ENCODE assay signal across 11 mouse cellular contexts in the genomic region with DNA sequence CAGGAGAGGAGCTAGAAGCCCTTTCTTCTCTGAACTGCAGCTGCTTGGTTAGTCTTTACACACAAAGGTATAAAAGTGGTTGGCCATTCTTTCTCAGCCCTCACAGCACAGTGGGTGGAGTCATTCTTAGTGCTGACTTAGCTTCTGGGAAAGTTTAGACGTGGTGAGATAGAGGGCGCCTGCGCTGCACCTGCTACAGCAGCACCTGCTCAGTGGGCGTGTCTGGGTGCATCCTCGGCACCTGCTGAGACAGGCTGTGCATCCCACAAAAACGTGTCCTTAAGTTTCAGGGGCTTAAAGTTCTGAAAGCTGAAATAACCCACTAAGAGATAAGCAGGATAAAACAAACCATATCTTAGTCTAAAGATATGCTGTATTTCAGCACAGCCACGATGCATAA.
A peak's percentile ranks its signal among the peaks of the same experiment; 100 is the strongest.
DNase-seq lines count a peak whose midpoint lies in the region; ATAC-seq and TF ChIP-seq lines count a peak whose summit lies in the region.
"Had no signal": no experiment of that assay in that cellular context is flagged by ENCODE, and none has a peak within 500 bp of the region (broad histone marks: within the 10 kb centered on the region; RNA-seq: fewer than 3 reads in every experiment).

No protein-coding gene starts in this region.

- no peak for TF ChIP-seq CTCF in layer of hippocampus, adult 2 months (conservative IDR thresholded peaks at IDR 0.05)
- peak; percentile 37; the same call in 1 of the 2 replicates for TF ChIP-seq CTCF in kidney, postnatal 0 days (IDR thresholded peaks at IDR 0.05; ENCODE audit: low read depth)

- H3K27me3 ChIP-seq in kidney, postnatal 0 days (ENCODE audit: insufficient read depth, low read length): no peaks in the 10 kb centered on the region
- no peaks in the 10 kb centered on the region for H3K27me3 ChIP-seq in hindbrain, embryonic 11.5 days (ENCODE audit: control insufficient read depth, insufficient read depth, low read length)
- H3K27me3 ChIP-seq: midbrain, embryonic 12.5 days had no signal

- H3K4me2 ChIP-seq in kidney, postnatal 0 days (ENCODE audit: low read length): no peak overlapping the region
- H3K4me2 ChIP-seq in hindbrain, embryonic 11.5 days (replicated peaks; ENCODE audit: low read depth, low read length): no peak overlapping the region
- H3K4me2 ChIP-seq: midbrain, embryonic 12.5 days had no signal

- WGBS in kidney, postnatal 0 days: 17% methylated on average over 7 of the region's 7 CpGs
- 20% methylated on average over 7 of the region's 7 CpGs for WGBS in hindbrain, embryonic 11.5 days

- H3K9me3 ChIP-seq in kidney, postnatal 0 days (replicated peaks; ENCODE audit: low read length): no peaks in the 10 kb centered on the region
- no peaks in the 10 kb centered on the region for H3K9me3 ChIP-seq in hindbrain, embryonic 11.5 days (ENCODE audit: control insufficient read depth, low read length)
- H3K9me3 ChIP-seq: forebrain, embryonic 10.5 days; midbrain, embryonic 12.5 days had no signal

- peak; percentile 79; the same call in 1 of the 2 replicates for ATAC-seq in kidney, postnatal 0 days (replicated peaks; ENCODE audit: low FRiP score, low read depth)
- ATAC-seq in hindbrain, embryonic 11.5 days (ENCODE audit: low FRiP score): no peak

- H3K27ac ChIP-seq in layer of hippocampus, adult 2 months: no peak overlapping the region
- no peak overlapping the region for H3K27ac ChIP-seq in kidney, postnatal 0 days
- no peak overlapping the region for H3K27ac ChIP-seq in hindbrain, embryonic 11.5 days (ENCODE audit: low read depth, low read length)
- H3K27ac ChIP-seq: forebrain, embryonic 10.5 days; midbrain, embryonic 12.5 days had no signal

- H3K4me3 ChIP-seq in layer of hippocampus, adult 2 months: no peak overlapping the region
- no peak overlapping the region for H3K4me3 ChIP-seq in kidney, postnatal 0 days (replicated peaks; ENCODE audit: low read depth, low read length)
- no peak overlapping the region for H3K4me3 ChIP-seq in hindbrain, embryonic 11.5 days (ENCODE audit: low read depth, low read length)
- H3K4me3 ChIP-seq: forebrain, embryonic 10.5 days; midbrain, embryonic 12.5 days had no signal

- no peaks in the 10 kb centered on the region for H3K36me3 ChIP-seq in kidney, postnatal 0 days (ENCODE audit: insufficient read depth, low read length)
- H3K36me3 ChIP-seq in hindbrain, embryonic 11.5 days (ENCODE audit: control insufficient read depth, insufficient read depth, low read length): no peaks in the 10 kb centered on the region
- H3K36me3 ChIP-seq: forebrain, embryonic 10.5 days; midbrain, embryonic 12.5 days had no signal

- H3K9ac ChIP-seq in kidney, postnatal 0 days (ENCODE audit: low read depth, low read length): no peak overlapping the region
- no peak overlapping the region for H3K9ac ChIP-seq in hindbrain, embryonic 11.5 days (ENCODE audit: low read depth, low read length)
- H3K9ac ChIP-seq: midbrain, embryonic 12.5 days had no signal

- DNase-seq in layer of hippocampus, adult 9-11 months: peak; percentile 12
- no peak for DNase-seq in layer of hippocampus, adult 2 months (ENCODE audit: low spot score in 2 of 2)
- peak; percentile 65 for DNase-seq in brain, adult 2 months (ENCODE audit: low read depth, low spot score)
- DNase-seq in kidney, postnatal 0 days (ENCODE audit: low spot score): peak; percentile 7
- DNase-seq in right cerebral cortex, postnatal 36 days (ENCODE audit: low spot score in 2 of 2): peak; percentile 17 to 24
- no peak for DNase-seq in yolk sac, embryonic 10.5 days (ENCODE audit: low spot score)
- DNase-seq in gastrocnemius, postnatal 10 days: no peak
- no peak for DNase-seq in hindbrain, embryonic 11.5 days (ENCODE audit: low spot score)
- DNase-seq: adrenal gland, postnatal 10 days had no signal

- no peaks in the 10 kb centered on the region for H3K4me1 ChIP-seq in kidney, postnatal 0 days (replicated peaks; ENCODE audit: insufficient read depth, low read length)
- H3K4me1 ChIP-seq in hindbrain, embryonic 11.5 days (replicated peaks; ENCODE audit: control insufficient read depth, insufficient read depth, low read length): no peaks in the 10 kb centered on the region
- H3K4me1 ChIP-seq: forebrain, embryonic 10.5 days; midbrain, embryonic 12.5 days had no signal

Comparison
In these comparisons a context has a peak if more than half of its experiments do, and no peak if none do; other contexts are left out.
1. DNase-seq: peak in layer of hippocampus, adult 9-11 months (single experiment), brain, adult 2 months (single experiment), kidney, postnatal 0 days (single experiment) and right cerebral cortex, postnatal 36 days (2 of 2); none in layer of hippocampus, adult 2 months (0 of 2), yolk sac, embryonic 10.5 days (single experiment), gastrocnemius, postnatal 10 days (single experiment) and hindbrain, embryonic 11.5 days (single experiment).